Mouse (Mus musculus): ENCODE data around the gene Klhl29.

- TF ChIP-seq ZC3H11A (IDR thresholded peaks at IDR 0.05; ENCODE audit: borderline replicate concordance, low read depth, low read length), result no peak
- no peak for TF ChIP-seq CHD2 (IDR thresholded peaks at IDR 0.05; ENCODE audit: low read depth, low read length)
Measured at GRCm38 (mm10) chr12:5186645-5187044, 188.8 kb downstream of the Klhl29 start.

Measured in ES-E14 (cell line).